In the genomic region with DNA sequence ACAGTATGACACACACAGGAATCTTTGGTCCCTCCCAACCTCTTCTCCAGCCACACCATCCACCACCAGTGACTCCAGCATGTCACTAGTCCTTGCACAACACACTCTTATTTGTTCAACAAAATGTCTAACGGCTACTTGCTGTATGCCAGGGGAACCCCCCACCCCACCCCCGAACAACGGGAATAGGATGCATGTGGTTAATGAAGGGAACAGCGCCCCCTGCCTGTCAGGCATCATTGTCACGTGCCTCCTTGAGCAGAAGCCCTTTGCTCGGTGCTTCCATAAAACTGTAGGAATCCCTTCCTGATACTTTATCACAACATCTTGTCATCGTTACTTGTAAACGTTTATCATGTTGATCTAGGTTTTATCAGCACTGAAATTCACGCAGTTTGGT, we compare ENCODE assay signal across 8 mouse cellular contexts. TPM values are rescaled to one million over a fixed set of nuclear protein-coding genes. Genes with fewer than 3 reads are reported as not detected.
DNase-seq lines count a peak whose midpoint lies in the region; ATAC-seq lines count a peak whose summit lies in the region.

No protein-coding gene starts in this region.

- intact Hi-C loops in gastrocnemius, postnatal 14 days (cut with DNase I; ENCODE audit: low total_unique reads): no loop called here

- DNase-seq in gastrocnemius, postnatal 14 days: peak; percentile 8
- no peak for DNase-seq in gastrocnemius, postnatal 25 days
- peak; percentile 42 for DNase-seq in spleen, adult 12 weeks (ENCODE audit: low spot score)
- no peak for DNase-seq in spleen, postnatal 36 days (ENCODE audit: low spot score in 2 of 2)
- peak; percentile 65 for DNase-seq in testis, postnatal 10 days (ENCODE audit: low spot score)
- no peak for DNase-seq in urinary bladder, postnatal 10 days (ENCODE audit: low spot score)
- no peak for DNase-seq in left cerebral cortex, adult 11 months (ENCODE audit: low spot score)

- peak; percentile 93 for ATAC-seq in granulocyte monocyte progenitor cell, adult 5-6 weeks (replicated peaks; ENCODE audit: poor library complexity, severe bottlenecking)

RNA-seq across cellular contexts. Expression of gene Phf24, which starts 14.3 kb away (rescaled TPM):
- total RNA-seq in gastrocnemius, postnatal 14 days (2021): under 1 TPM; 0.45 to 0.66 TPM
- total RNA-seq in gastrocnemius, postnatal 25 days (2021): 1 to 10 TPM in 1 of 2 experiments, under 1 TPM in 1; 0.64 to 1.5 TPM
- 0.11 and 0.21 TPM in 2 replicates for total RNA-seq in granulocyte monocyte progenitor cell, adult 5-6 weeks (2014; fragmentation: Nextera tagmentation)
- total RNA-seq in granulocyte monocyte progenitor cell, adult 5-6 weeks (2017): 0.04 and 1.0 TPM in 2 replicates

RNA-seq across cellular contexts. Expression of gene Fam205c, which starts 28.1 kb away (rescaled TPM):
- under 1 TPM; 0.49 to 0.86 TPM for total RNA-seq in gastrocnemius, postnatal 14 days (2021)
- 1 to 10 TPM in 1 of 2 experiments, under 1 TPM in 1; 0.90 to 1.2 TPM for total RNA-seq in gastrocnemius, postnatal 25 days (2021)
- not detected in 2 replicates for total RNA-seq in granulocyte monocyte progenitor cell, adult 5-6 weeks (2014; fragmentation: Nextera tagmentation)
- not detected in 2 replicates for total RNA-seq in granulocyte monocyte progenitor cell, adult 5-6 weeks (2017)

RNA-seq across cellular contexts. Expression of gene Gm12394, which starts 45.6 kb away (rescaled TPM):
- not detected for total RNA-seq in gastrocnemius, postnatal 14 days (2021)
- not detected for total RNA-seq in gastrocnemius, postnatal 25 days (2021)
- not detected in 2 replicates for total RNA-seq in granulocyte monocyte progenitor cell, adult 5-6 weeks (2014; fragmentation: Nextera tagmentation)
- not detected in 2 replicates for total RNA-seq in granulocyte monocyte progenitor cell, adult 5-6 weeks (2017)

RNA-seq across cellular contexts. Expression of gene Dnajb5, which starts 47.4 kb away (rescaled TPM):
- total RNA-seq in gastrocnemius, postnatal 14 days (2021): 100 to 1,000 TPM; 118 to 161 TPM
- 100 to 1,000 TPM; 143 to 183 TPM for total RNA-seq in gastrocnemius, postnatal 25 days (2021)
- total RNA-seq in granulocyte monocyte progenitor cell, adult 5-6 weeks (2014; fragmentation: Nextera tagmentation): 4.4 and 16.3 TPM in 2 replicates
- 1.0 and 1.1 TPM in 2 replicates for total RNA-seq in granulocyte monocyte progenitor cell, adult 5-6 weeks (2017)

RNA-seq across cellular contexts. Expression of gene Fam205a1, which starts 48.5 kb away (rescaled TPM):
- not detected for total RNA-seq in gastrocnemius, postnatal 14 days (2021)
- total RNA-seq in gastrocnemius, postnatal 25 days (2021): not detected
- total RNA-seq in granulocyte monocyte progenitor cell, adult 5-6 weeks (2014; fragmentation: Nextera tagmentation): not detected in 2 replicates
- total RNA-seq in granulocyte monocyte progenitor cell, adult 5-6 weeks (2017): not detected in 2 replicates

Comparison
In these comparisons a context has a peak if more than half of its experiments do, and no peak if none do; other contexts are left out.
1. DNase-seq: peak in gastrocnemius, postnatal 14 days (single experiment), spleen, adult 12 weeks (single experiment) and testis, postnatal 10 days (single experiment); none in gastrocnemius, postnatal 25 days (single experiment), spleen, postnatal 36 days (0 of 2), urinary bladder, postnatal 10 days (single experiment) and left cerebral cortex, adult 11 months (single experiment).